Mouse (Mus musculus) cerebellum, adult 2 months (tissue): ENCODE data around the gene Terf2. TPM values are rescaled to one million over a fixed set of nuclear protein-coding genes. Genes with fewer than 3 reads are reported as not detected.

Experiments used
- DNase-seq, 2 experiments: peaks; one replicate each; pipeline ENCODE4 v3.0.0; 2021
- H3K27ac ChIP-seq: fragments of 200-500 bp; 2 replicates; pipeline ENCODE4 v1.5.1; 2012; ENCODE audit warnings: low read length, control low read depth, inconsistent platforms; ENCODE audit not compliant: insufficient read depth
- H3K27me3 ChIP-seq: fragments of 200-500 bp; 2 replicates; pipeline ENCODE4 v1.6.1; 2012; ENCODE audit warnings: inconsistent platforms, mild to moderate bottlenecking, low read length, moderate library complexity; ENCODE audit not compliant: control insufficient read depth, insufficient read depth
- H3K4me1 ChIP-seq: fragments of 200-500 bp; 2 replicates; pipeline ENCODE4 v1.6.1; 2011; ENCODE audit warnings: low read length; ENCODE audit not compliant: control insufficient read depth, insufficient read depth
- H3K4me3 ChIP-seq: fragments of 200-500 bp; replicated peaks from 2 replicates; pipeline ENCODE3; 2011; ENCODE audit warnings: mild to moderate bottlenecking, low read depth, low read length, control low read depth; ENCODE audit not compliant: insufficient read depth
- CTCF ChIP-seq: fragments of 200-500 bp; IDR thresholded peaks from 2 replicates; pipeline ENCODE4 v1.5.1; 2011; ENCODE audit warnings: low read depth, mild to moderate bottlenecking, control low read depth, low read length, moderate library complexity, borderline replicate concordance; ENCODE audit not compliant: insufficient read depth
- POLR2A ChIP-seq: fragments of 200-500 bp; IDR thresholded peaks from 2 replicates; pipeline ENCODE4 v1.6.1; 2011; ENCODE audit warnings: low read length, control low read depth, borderline replicate concordance; ENCODE audit not compliant: insufficient read depth
- WGBS: fragments of 180-500 bp; shearing (Covaris S2); methylation state at CpG from one replicate; pipeline ENCODE4 v1.1.7; 2018; 5-methylcytosine and 5-hydroxymethylcytosine counted together
- polyA plus RNA-seq: library from polyadenylated mRNA; depleted of rRNA; stranded (reverse); fragments of >200 nt; gene quantifications from 2 replicates; pipeline ENCODE4 v1.2.3, GENCODE M21; 2012

Terf2 gene
- polyA plus RNA-seq, 1 experiment, result 33.3 TPM

GRCm38 (mm10) chr8:107095717-107096365 lies 506 bp downstream of the Terf2 start:
- no peak for DNase-seq
- TF ChIP-seq POLR2A, result no peak
- no peak for TF ChIP-seq CTCF
- Histone ChIP-seq H3K27me3 (no peaks in the 10 kb centered on the region), H3K4me1 (peaks cover 5% of the 10 kb centered on the region; the same call in 1 of the 2 replicates), H3K4me3 (peak overlapping the region; percentile 96), H3K27ac (peak overlapping the region; percentile 83)
- WGBS, result 1% methylated on average over 51 of the region's 53 CpGs

DNA sequence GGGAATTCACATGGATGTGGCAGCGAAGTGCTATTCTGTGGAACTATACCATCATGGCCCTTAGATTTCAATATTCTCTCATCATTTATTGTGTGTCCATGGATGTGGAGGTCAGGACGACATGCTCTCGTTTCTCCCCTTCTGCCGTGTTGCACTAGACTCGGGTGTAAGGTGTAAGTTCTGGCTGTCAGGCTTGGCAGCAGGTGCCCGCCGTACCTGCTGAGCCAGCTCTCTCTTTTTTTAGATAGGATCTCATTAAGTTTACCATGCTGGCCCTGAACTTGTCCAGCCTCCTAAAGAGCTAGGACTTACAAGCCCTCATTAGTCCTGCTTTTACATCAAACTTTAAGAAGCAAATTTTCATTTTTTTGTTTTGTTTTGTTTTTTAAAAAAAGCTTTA lies 5.8 kb downstream of the Terf2 start:
- Histone ChIP-seq H3K4me1 (no peaks in the 10 kb centered on the region), H3K27me3 (no peaks in the 10 kb centered on the region), H3K27ac (no peak overlapping the region), H3K4me3 (no peak overlapping the region)
- TF ChIP-seq CTCF, result no peak
- TF ChIP-seq POLR2A, result no peak
- no peak for DNase-seq
- 41% methylated on average over 7 of the region's 7 CpGs for WGBS

GRCm38 (mm10) chr8:107088526-107089063 lies 7.8 kb downstream of the Terf2 start:
- DNase-seq, result no peak
- Histone ChIP-seq H3K27me3 (no peaks in the 10 kb centered on the region), H3K4me3 (no peak overlapping the region), H3K4me1 (no peaks in the 10 kb centered on the region), H3K27ac (no peak overlapping the region)
- WGBS, result 99% methylated on average over 5 of the region's 5 CpGs
- no peak for TF ChIP-seq CTCF

GRCm38 (mm10) chr8:107086018-107086417 lies 10.3 kb downstream of the Terf2 start:
- DNase-seq, result no peak
- WGBS, result 98% methylated on average over 5 of the region's 5 CpGs
- TF ChIP-seq POLR2A (no peak), CTCF (no peak)
- Histone ChIP-seq H3K27me3 (no peaks in the 10 kb centered on the region), H3K4me3 (no peak overlapping the region), H3K27ac (no peak overlapping the region), H3K4me1 (no peaks in the 10 kb centered on the region)

DNA sequence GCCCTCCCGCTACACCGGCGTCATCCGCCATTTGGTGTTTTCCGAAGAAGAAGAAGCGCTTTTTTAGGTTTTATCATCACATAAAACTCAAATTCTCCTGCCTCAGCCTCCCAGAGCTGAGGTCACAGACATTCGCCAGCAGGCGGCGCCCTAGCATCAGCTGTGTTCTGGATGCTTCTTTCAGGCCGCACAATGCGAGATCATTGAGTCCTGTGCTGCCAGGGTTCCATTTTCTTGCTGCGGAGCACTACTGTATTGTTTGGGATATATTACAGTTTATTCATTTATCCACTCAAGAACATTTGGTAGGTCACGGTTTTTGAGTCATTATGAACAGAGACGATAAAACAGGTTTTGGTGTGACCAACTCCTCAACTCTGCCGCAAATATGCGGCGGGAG lies 11.0 kb downstream of the Terf2 start:
- H3K4me1 ChIP-seq, result no peaks in the 10 kb centered on the region
- TF ChIP-seq CTCF (peak; percentile 30; the same call in 1 of the 2 replicates), POLR2A (no peak)
- no peak overlapping the region for H3K27ac ChIP-seq
- no peaks in the 10 kb centered on the region for H3K27me3 ChIP-seq
- 96% methylated on average over 17 of the region's 17 CpGs for WGBS
- no peak overlapping the region for H3K4me3 ChIP-seq
- DNase-seq, result no peak

DNA sequence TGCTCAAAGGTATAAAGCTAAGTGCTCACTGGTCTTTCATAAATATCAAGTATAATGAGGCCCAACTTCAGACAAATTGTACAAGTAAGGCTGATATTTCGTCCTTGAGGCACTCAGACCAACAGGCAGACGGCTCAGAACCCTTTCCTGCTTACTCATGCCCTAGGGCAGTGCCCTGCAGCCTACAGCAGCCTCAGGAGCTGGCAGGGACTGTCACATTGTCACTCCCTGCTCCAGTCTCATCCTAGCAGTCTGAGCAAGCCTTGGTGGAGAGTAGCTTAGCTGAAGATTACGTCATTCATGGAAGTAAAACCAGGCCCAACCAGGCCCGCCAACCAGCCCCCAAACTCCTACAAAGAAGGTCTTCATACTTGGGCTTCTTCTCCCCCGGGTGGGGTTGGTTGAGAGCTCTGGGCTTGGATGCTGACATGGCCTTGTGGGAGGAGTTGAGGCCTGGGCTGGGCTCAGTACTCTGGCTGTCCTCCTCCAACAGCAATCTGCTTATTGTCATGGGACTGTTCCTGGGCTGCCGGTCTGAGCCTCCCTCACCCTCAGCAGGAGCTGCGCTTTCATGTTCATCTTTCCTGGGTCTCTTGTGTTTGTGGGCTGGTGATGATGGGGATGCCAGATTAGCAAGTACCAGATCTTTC lies 20.0 kb downstream of the Terf2 start:
- DNase-seq, result no peak
- Histone ChIP-seq H3K4me1 (no peaks in the 10 kb centered on the region; the same call in 1 of the 2 replicates), H3K27ac (no peak overlapping the region), H3K4me3 (no peak overlapping the region), H3K27me3 (no peaks in the 10 kb centered on the region)
- WGBS, result 84% methylated on average over 7 of the region's 7 CpGs
- TF ChIP-seq POLR2A (no peak), CTCF (no peak)

GRCm38 (mm10) chr8:107074128-107074527 lies 22.2 kb downstream of the Terf2 start:
- H3K4me1 ChIP-seq, result no peaks in the 10 kb centered on the region; the same call in 1 of the 2 replicates
- H3K4me3 ChIP-seq, result no peak overlapping the region
- H3K27ac ChIP-seq, result no peak overlapping the region
- WGBS, result 58% methylated on average over 1 of the region's 1 CpGs
- no peak for DNase-seq
- H3K27me3 ChIP-seq, result no peaks in the 10 kb centered on the region
- TF ChIP-seq POLR2A, result no peak
- no peak for TF ChIP-seq CTCF

- Histone ChIP-seq H3K27me3 (no peaks in the 10 kb centered on the region), H3K27ac (no peak overlapping the region), H3K4me3 (no peak overlapping the region), H3K4me1 (no peaks in the 10 kb centered on the region; the same call in 1 of the 2 replicates)
- 92% methylated on average over 4 of the region's 4 CpGs for WGBS
- no peak for TF ChIP-seq CTCF
- TF ChIP-seq POLR2A, result no peak
- DNase-seq, result no peak
These were observed 22.6 kb downstream of the Terf2 start for GRCm38 (mm10) chr8:107073706-107074105.
